Mouse (Mus musculus): Measurements from ENCODE around the gene Dph1. TPM values are rescaled to one million over a fixed set of nuclear protein-coding genes. Genes with fewer than 3 reads are reported as not detected.

Dph1 gene
- polyA plus RNA-seq, 1 experiment from 2014 or later, result 12.3 TPM

DNA sequence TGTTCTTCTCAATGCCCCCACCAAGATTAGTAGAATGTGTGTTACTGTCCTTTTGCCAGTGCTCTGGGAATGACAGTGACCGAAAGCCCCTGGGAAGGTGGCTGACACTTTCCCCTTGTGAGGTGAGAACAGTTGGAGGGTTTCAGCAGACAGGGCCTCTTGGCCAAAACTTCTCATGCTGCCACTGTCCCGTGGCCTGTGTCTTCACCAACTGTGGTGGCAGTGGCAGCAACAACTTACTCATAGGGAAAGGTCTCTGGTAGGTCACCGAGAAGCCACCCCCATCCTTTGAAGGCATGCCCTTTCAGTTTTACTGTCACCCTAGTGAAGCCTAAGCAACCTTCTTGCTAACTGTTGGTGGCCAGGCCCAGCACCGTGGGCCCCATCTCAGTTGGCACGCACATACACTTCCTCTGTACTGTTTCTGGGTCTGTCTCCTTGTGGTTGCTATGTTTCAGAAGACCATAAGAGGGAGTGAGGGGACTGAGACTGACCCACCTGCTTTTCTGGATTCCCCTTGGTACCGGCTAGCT is 36.9 kb downstream of the Dph1 start:
- Histone ChIP-seq H3K27me3 (replicated peaks; ENCODE audit: control insufficient read depth, insufficient read depth, low read length) (no peaks in the 10 kb centered on the region), H3K36me3 (ENCODE audit: control insufficient read depth, insufficient read depth) (peaks cover 16% of the 10 kb centered on the region), H3K4me3 (ENCODE audit: low read depth, low read length) (no peak overlapping the region), H3K4me2 (replicated peaks; ENCODE audit: low read depth) (no peak overlapping the region), H3K9ac (ENCODE audit: low read depth, low read length) (no peak overlapping the region), H3K9me3 (ENCODE audit: control insufficient read depth) (no peaks in the 10 kb centered on the region), H3K27ac (ENCODE audit: low read depth, low read length) (no peak overlapping the region), H3K4me1 (replicated peaks; ENCODE audit: control insufficient read depth, insufficient read depth, low read length) (no peaks in the 10 kb centered on the region)
- 72% methylated on average over 6 of the region's 6 CpGs for WGBS
- ATAC-seq, result no peak
- TF ChIP-seq CTCF (IDR thresholded peaks at IDR 0.05; ENCODE audit: low read depth), result peak; percentile 46

DNA sequence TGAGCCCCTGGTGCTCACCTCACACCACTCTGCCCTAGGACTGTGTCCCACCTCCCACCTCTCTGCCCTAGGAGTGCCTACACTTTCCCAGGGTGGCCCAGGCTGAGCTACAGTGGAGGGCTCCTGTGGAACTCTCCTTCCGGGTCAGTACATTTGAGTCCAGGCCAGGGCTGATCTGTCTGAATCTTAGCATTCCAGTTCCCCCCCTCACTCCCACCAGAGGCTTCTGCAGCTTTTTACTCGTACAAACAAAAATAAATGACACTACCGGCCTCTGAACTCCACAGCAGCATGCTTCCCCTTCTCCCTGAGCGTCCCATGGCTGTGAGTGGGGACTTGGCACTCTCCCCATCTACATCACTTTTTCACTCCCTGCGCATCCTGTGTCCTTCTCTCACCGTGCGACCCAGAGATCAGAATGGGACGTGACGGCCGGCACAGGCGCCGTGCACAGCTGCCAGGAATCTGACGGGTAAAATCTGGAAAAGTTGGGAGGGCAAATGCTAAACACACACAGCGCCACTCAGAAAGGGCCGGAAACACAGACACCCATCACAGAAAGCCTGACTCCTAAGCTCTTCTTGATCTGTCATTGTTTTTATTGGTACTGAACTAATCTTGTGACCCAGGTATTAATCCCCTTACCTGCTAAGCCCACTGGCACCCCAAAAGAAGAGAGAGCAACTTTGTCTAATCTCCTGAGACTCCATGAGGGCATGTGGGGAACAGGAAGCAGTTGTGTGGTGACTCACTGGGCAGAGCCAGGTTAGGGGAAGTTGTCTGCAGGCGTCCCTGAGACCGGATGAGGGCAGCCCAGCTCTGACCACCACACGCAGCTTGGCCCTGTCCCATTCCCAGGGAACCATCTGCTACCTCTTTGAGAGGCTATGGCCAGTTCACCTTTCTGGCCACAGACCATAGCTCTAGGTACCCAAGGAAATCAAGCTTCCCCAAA is 38.2 kb downstream of the Dph1 start:
- WGBS, result 64% methylated on average over 18 of the region's 18 CpGs
- Histone ChIP-seq H3K36me3 (ENCODE audit: control insufficient read depth, insufficient read depth) (peaks cover 14% of the 10 kb centered on the region), H3K4me2 (replicated peaks; ENCODE audit: low read depth) (no peak overlapping the region), H3K9me3 (ENCODE audit: control insufficient read depth) (no peaks in the 10 kb centered on the region), H3K4me1 (replicated peaks; ENCODE audit: control insufficient read depth, insufficient read depth, low read length) (peaks cover 1% of the 10 kb centered on the region; the same call in 1 of the 2 replicates), H3K27ac (ENCODE audit: low read depth, low read length) (peak overlapping the region; percentile 46), H3K4me3 (ENCODE audit: low read depth, low read length) (no peak overlapping the region), H3K9ac (ENCODE audit: low read depth, low read length) (0 out of 2 replicates have a peak overlapping the region, but pooled peaks have one; percentile 11), H3K27me3 (replicated peaks; ENCODE audit: control insufficient read depth, insufficient read depth, low read length) (no peaks in the 10 kb centered on the region)
- no peak for TF ChIP-seq CTCF (IDR thresholded peaks at IDR 0.05; ENCODE audit: low read depth)
- no peak for ATAC-seq

DNA sequence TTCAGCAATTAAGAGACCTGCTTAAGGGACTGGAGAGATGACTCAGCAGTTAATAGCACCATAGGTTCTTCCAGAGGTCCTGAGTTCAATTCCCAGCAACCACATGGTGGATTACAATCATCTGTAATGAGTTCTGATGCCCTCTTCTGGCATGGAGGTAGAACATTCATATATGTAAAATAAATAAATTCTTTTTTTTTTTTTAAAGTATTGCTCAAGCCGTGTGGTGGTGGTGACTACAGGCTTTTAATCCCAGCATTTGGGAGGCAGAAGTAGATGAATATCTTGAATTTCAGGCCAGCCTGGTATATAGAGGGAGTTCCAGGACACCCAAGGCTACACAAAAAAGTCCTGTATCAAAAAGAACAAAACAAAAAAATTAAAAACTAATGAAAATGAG is 40.7 kb downstream of the Dph1 start:
- H3K4me3 ChIP-seq (ENCODE audit: low read depth, low read length), result no peak overlapping the region
- TF ChIP-seq CTCF (IDR thresholded peaks at IDR 0.05; ENCODE audit: low read depth), result no peak
- H3K9ac ChIP-seq (ENCODE audit: low read depth, low read length), result no peak overlapping the region
- no peaks in the 10 kb centered on the region for H3K27me3 ChIP-seq (replicated peaks; ENCODE audit: control insufficient read depth, insufficient read depth, low read length)
- no peak for ATAC-seq
- WGBS, result 70% methylated on average over 1 of the region's 1 CpGs
- H3K27ac ChIP-seq (ENCODE audit: low read depth, low read length), result no peak overlapping the region
- H3K36me3 ChIP-seq (ENCODE audit: control insufficient read depth, insufficient read depth), result peaks cover 13% of the 10 kb centered on the region
- H3K4me2 ChIP-seq (replicated peaks; ENCODE audit: low read depth), result no peak overlapping the region
- peaks cover 13% of the 10 kb centered on the region for H3K4me1 ChIP-seq (replicated peaks; ENCODE audit: control insufficient read depth, insufficient read depth, low read length)
- no peaks in the 10 kb centered on the region for H3K9me3 ChIP-seq (ENCODE audit: control insufficient read depth)

DNA sequence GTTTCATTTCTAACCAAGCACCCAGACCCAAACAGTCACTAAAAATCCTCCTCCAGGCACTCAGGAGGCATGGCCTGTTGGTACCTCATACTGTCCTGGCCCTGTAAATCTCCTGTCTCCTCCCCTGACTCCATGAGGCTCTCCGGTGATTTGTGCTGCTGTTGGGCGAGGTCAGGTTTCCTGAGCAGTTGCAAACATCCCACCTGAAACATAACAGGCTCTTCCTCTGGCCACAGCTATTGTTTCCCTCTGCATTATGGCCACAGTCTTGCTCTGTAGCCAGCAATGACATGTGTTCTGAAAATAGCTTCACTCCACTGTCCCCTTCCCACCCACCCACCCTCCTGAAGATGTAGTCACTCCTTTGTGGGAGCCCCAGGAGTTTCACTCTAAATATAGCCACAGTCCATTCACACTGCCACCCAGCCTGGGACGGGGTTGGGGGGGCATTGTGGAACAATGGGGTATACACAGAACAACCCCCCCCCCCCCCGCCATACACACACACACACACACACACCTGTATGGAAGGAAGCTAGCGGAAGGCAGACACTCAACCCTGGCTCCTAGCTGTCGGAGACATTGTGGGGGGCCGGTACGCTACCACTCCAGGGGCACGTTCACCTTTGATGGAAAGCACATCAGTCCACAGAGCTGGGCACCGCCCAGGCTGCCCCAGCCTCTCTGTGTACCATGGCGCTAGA is 42.6 kb downstream of the Dph1 start:
- peaks cover 13% of the 10 kb centered on the region for H3K4me1 ChIP-seq (replicated peaks; ENCODE audit: control insufficient read depth, insufficient read depth, low read length)
- WGBS, result 75% methylated on average over 11 of the region's 11 CpGs
- H3K36me3 ChIP-seq (ENCODE audit: control insufficient read depth, insufficient read depth), result peaks cover 27% of the 10 kb centered on the region
- H3K27ac ChIP-seq (ENCODE audit: low read depth, low read length), result peak overlapping the region; percentile 74
- no peak for TF ChIP-seq CTCF (IDR thresholded peaks at IDR 0.05; ENCODE audit: low read depth)
- H3K27me3 ChIP-seq (replicated peaks; ENCODE audit: control insufficient read depth, insufficient read depth, low read length), result no peaks in the 10 kb centered on the region
- H3K4me2 ChIP-seq (replicated peaks; ENCODE audit: low read depth), result no peak overlapping the region
- no peaks in the 10 kb centered on the region for H3K9me3 ChIP-seq (ENCODE audit: control insufficient read depth)
- no peak for ATAC-seq
- no peak overlapping the region for H3K9ac ChIP-seq (ENCODE audit: low read depth, low read length)
- H3K4me3 ChIP-seq (ENCODE audit: low read depth, low read length), result no peak overlapping the region

DNA sequence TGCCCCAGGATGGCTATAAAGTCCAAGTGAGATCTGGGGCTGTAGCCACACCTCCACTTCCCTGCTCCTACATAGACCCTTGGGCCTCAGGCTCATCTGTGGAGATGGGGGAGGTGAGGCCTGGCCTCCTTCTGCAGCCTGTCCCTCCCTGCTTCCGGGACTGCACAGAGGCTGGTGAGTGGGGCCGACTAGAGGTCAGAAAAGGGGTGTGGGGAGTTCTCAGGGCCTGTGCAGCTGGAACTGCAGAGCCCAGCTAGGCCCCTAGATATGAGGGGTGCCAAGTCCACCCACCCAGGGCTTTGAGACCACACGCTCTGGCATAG is 43.2 kb downstream of the Dph1 start:
- Histone ChIP-seq H3K27ac (ENCODE audit: low read depth, low read length) (peak overlapping the region; percentile 74), H3K9me3 (ENCODE audit: control insufficient read depth) (no peaks in the 10 kb centered on the region), H3K4me3 (ENCODE audit: low read depth, low read length) (no peak overlapping the region), H3K27me3 (replicated peaks; ENCODE audit: control insufficient read depth, insufficient read depth, low read length) (no peaks in the 10 kb centered on the region), H3K9ac (ENCODE audit: low read depth, low read length) (no peak overlapping the region), H3K4me1 (replicated peaks; ENCODE audit: control insufficient read depth, insufficient read depth, low read length) (peaks cover 13% of the 10 kb centered on the region), H3K4me2 (replicated peaks; ENCODE audit: low read depth) (no peak overlapping the region), H3K36me3 (ENCODE audit: control insufficient read depth, insufficient read depth) (peaks cover 29% of the 10 kb centered on the region)
- 9% methylated on average over 3 of the region's 3 CpGs for WGBS
- TF ChIP-seq CTCF (IDR thresholded peaks at IDR 0.05; ENCODE audit: low read depth), result peak; percentile 43; the same call in 1 of the 2 replicates
- ATAC-seq, result peak; percentile 93
